Mouse (Mus musculus): ENCODE results near the gene Tmem121. TPM values are rescaled to one million over a fixed set of nuclear protein-coding genes. Genes with fewer than 3 reads are reported as not detected.
A peak's percentile ranks its signal among the peaks of the same experiment; 100 is the strongest.

Gene Tmem121
- polyA plus RNA-seq, 1 experiment from 2014 or later: 1.2 TPM

GRCm38 (mm10) chr12:113144001-113144756 is 41.6 kb upstream of the Tmem121 start:
- WGBS: 76% methylated on average over 20 of the region's 20 CpGs
- Histone ChIP-seq H3K4me1 (ENCODE audit: insufficient read depth, low read depth, low read length) (peaks cover 43% of the 10 kb centered on the region), H3K4me2 (replicated peaks; ENCODE audit: low read depth, low read length) (0 out of 2 replicates have a peak overlapping the region, but pooled peaks have one; percentile 69)

DNA sequence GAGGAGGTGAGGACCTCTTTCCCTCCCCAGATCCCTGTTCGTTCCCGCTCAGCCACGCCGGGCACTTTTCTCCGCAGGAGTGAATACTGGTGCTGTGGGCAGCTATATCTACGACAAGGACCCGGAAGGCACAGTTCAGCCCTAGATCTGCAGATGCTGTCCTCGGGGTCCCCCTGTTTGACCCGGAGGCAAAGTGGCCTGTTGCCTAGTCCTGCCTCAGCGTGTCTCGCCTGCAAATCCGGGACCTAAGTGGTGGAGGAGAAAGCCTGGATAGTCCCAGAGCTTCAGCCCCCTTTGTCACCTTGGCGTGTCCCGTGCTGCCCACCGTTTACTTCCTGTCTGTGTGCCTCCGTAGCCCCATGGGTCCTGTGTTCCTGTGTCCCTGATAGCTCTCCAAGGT is 40.8 kb upstream of the Tmem121 start:
- Histone ChIP-seq H3K27ac (ENCODE audit: low read length) (no peak overlapping the region; the same call in 1 of the 2 replicates), H3K36me3 (ENCODE audit: insufficient read depth, low read length) (peaks cover 17% of the 10 kb centered on the region), H3K9ac (replicated peaks; ENCODE audit: low read depth) (no peak overlapping the region), H3K4me2 (replicated peaks; ENCODE audit: low read depth, low read length) (no peak overlapping the region), H3K9me3 (ENCODE audit: low read length) (no peaks in the 10 kb centered on the region), H3K4me1 (ENCODE audit: insufficient read depth, low read depth, low read length) (peaks cover 37% of the 10 kb centered on the region), H3K27me3 (replicated peaks; ENCODE audit: insufficient read depth, low read length) (no peaks in the 10 kb centered on the region), H3K4me3 (ENCODE audit: low read depth, low read length) (no peak overlapping the region)
- TF ChIP-seq EP300 (IDR thresholded peaks at IDR 0.05) (no peak), CTCF (IDR thresholded peaks at IDR 0.05) (no peak)
- DNase-seq (ENCODE audit: low spot score) (no peak), ATAC-seq (no peak)
- WGBS: 92% methylated on average over 16 of the region's 16 CpGs

More at GRCm38 (mm10) chr12:113144001-113144756, 41.6 kb upstream of the Tmem121 start:
- ATAC-seq (no peak), DNase-seq (ENCODE audit: low spot score) (peak; percentile 63)
- no peaks in the 10 kb centered on the region for H3K9me3 ChIP-seq (ENCODE audit: low read length)
- H3K9ac ChIP-seq (replicated peaks; ENCODE audit: low read depth): no peak overlapping the region
- H3K27me3 ChIP-seq (replicated peaks; ENCODE audit: insufficient read depth, low read length): no peaks in the 10 kb centered on the region
- H3K4me3 ChIP-seq (ENCODE audit: low read depth, low read length): no peak overlapping the region
- H3K36me3 ChIP-seq (ENCODE audit: insufficient read depth, low read length): peaks cover 17% of the 10 kb centered on the region
- H3K27ac ChIP-seq (ENCODE audit: low read length): no peak overlapping the region
- TF ChIP-seq CTCF (IDR thresholded peaks at IDR 0.05): peak; percentile 84
- TF ChIP-seq EP300 (IDR thresholded peaks at IDR 0.05): 0 out of 2 replicates have a peak, but pooled peaks have one; percentile 23

GRCm38 (mm10) chr12:113145591-113145990 is 40.1 kb upstream of the Tmem121 start:
- peak; percentile 13 for DNase-seq (ENCODE audit: low spot score)

DNA sequence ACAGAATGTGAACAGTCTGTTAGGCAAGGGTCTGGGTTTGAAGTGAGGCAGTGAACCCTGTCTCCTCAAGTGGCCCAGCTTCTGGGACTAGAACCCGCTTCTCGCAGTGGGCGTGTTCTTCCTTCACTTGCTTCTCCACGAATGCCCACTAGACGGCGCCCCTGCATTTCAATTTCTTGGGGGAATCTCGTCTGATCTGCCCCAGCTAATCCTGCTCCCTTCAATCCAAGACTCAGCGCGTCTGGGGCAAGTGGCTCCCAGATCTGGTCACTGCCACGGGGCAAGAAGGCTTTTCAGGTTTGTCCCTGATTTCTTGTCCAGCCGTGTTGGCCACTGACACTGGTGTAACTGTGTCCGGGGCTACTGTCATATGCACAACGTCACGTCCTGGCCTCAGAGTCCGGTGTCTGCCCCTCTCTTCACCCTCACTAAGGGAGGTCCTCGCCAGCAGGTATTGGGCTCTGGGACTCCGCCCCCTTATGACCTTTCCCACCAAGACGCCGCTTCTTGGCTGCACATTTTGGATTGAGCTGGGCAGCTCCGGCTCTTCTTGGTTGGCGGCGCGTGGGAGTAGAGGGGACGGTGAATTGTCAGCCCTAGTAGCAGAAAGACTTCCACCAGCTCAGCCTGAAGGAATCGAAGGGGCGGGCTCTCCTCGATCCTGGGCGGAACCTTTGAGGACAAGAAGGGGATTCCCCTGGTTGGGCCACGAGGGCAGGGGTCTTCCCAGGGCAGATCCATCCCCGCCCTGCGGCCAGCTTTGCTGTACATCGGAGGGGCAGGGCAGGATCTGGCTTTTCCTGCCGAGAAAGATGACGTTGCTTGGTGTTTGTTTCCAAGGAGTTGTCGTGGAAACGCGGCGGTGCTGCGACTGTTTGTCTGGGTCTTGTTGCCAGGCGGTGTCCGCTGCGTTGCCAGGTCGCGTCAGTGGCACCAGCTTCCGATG is 39.3 kb upstream of the Tmem121 start, which contains the start of gene Crip1:
Gene Crip1 (plus strand): TSS at position 205 of the 946 bp plus-strand sequence.
- 10% methylated on average over 45 of the region's 45 CpGs for WGBS
- peak; percentile 90 for DNase-seq (ENCODE audit: low spot score)
- no peak within 1 kb of the TSS for H3K9ac ChIP-seq (replicated peaks; ENCODE audit: low read depth)
- peak within 1 kb of the TSS; percentile 63 for H3K27ac ChIP-seq (ENCODE audit: low read length)
- no peak within 1 kb of the TSS for H3K4me3 ChIP-seq (ENCODE audit: low read depth, low read length)
- H3K27me3 ChIP-seq (replicated peaks; ENCODE audit: insufficient read depth, low read length): no peaks in the 10 kb centered on the region
- peak within 1 kb of the TSS; percentile 44 for H3K4me2 ChIP-seq (replicated peaks; ENCODE audit: low read depth, low read length)
- no peaks in the 10 kb centered on the region for H3K9me3 ChIP-seq (ENCODE audit: low read length)
- peaks cover 37% of the 10 kb centered on the region for H3K4me1 ChIP-seq (ENCODE audit: insufficient read depth, low read depth, low read length)
- peaks cover 17% of the 10 kb centered on the region for H3K36me3 ChIP-seq (ENCODE audit: insufficient read depth, low read length)
- peak; percentile 49 for ATAC-seq
- TF ChIP-seq CTCF (IDR thresholded peaks at IDR 0.05): peak; percentile 89
- TF ChIP-seq EP300 (IDR thresholded peaks at IDR 0.05): peak; percentile 90

More at GRCm38 (mm10) chr12:113145591-113145990, 40.1 kb upstream of the Tmem121 start:
- Histone ChIP-seq H3K4me3 (ENCODE audit: low read depth, low read length) (no peak overlapping the region), H3K36me3 (ENCODE audit: insufficient read depth, low read length) (peaks cover 17% of the 10 kb centered on the region), H3K27me3 (replicated peaks; ENCODE audit: insufficient read depth, low read length) (no peaks in the 10 kb centered on the region), H3K27ac (ENCODE audit: low read length) (peak overlapping the region; percentile 63), H3K4me1 (ENCODE audit: insufficient read depth, low read depth, low read length) (peaks cover 37% of the 10 kb centered on the region), H3K9me3 (ENCODE audit: low read length) (no peaks in the 10 kb centered on the region), H3K4me2 (replicated peaks; ENCODE audit: low read depth, low read length) (no peak overlapping the region), H3K9ac (replicated peaks; ENCODE audit: low read depth) (no peak overlapping the region)
- 86% methylated on average over 5 of the region's 5 CpGs for WGBS
- no peak for ATAC-seq
- TF ChIP-seq EP300 (IDR thresholded peaks at IDR 0.05): no peak
- TF ChIP-seq CTCF (IDR thresholded peaks at IDR 0.05): no peak

DNA sequence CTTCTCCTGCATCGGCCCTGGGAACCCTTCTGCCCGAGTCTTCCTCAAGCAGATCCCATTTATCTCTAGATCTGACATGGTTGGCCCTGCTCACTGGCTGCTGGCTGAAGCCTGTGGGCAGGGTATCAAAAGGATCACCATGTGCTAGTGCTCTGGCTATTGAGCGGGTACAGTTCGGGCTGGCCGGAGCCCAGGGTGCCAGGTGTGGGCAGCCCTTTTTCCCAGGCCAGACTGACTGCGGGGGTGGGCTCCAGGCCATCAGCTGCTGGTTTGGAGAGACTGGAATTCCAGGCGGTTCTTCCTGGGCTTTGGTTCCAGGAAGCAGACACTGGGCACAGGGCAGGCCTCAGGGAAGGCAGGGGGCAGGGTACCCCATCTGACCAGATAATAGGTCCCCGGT is 38.2 kb upstream of the Tmem121 start:
- Histone ChIP-seq H3K9ac (replicated peaks; ENCODE audit: low read depth) (no peak overlapping the region), H3K4me2 (replicated peaks; ENCODE audit: low read depth, low read length) (no peak overlapping the region), H3K27ac (ENCODE audit: low read length) (peak overlapping the region; percentile 63), H3K27me3 (replicated peaks; ENCODE audit: insufficient read depth, low read length) (no peaks in the 10 kb centered on the region), H3K4me3 (ENCODE audit: low read depth, low read length) (no peak overlapping the region), H3K9me3 (ENCODE audit: low read length) (no peaks in the 10 kb centered on the region), H3K4me1 (ENCODE audit: insufficient read depth, low read depth, low read length) (peaks cover 42% of the 10 kb centered on the region), H3K36me3 (ENCODE audit: insufficient read depth, low read length) (peaks cover 17% of the 10 kb centered on the region)
- ATAC-seq: no peak
- no peak for DNase-seq (ENCODE audit: low spot score)
- TF ChIP-seq EP300 (IDR thresholded peaks at IDR 0.05): no peak
- TF ChIP-seq CTCF (IDR thresholded peaks at IDR 0.05): no peak
- 74% methylated on average over 8 of the region's 8 CpGs for WGBS
